Mouse (Mus musculus): ENCODE results near the gene Ly6g6d.
"Not testable (repeated sequence)": the region's sequence is repeated elsewhere in the genome, so short reads cannot be mapped to it uniquely, and the experiment has no call there.

Gene Ly6g6d

GRCm38 (mm10) chr17:35047688-35048087 is 30.2 kb downstream of the Ly6g6d start:
- DNase-seq, result no peak

- peak; percentile 95 for DNase-seq
Measured at GRCm38 (mm10) chr17:35046681-35047455, 31.0 kb downstream of the Ly6g6d start, which contains the start of gene Msh5. Gene Msh5, minus strand, starts transcription at chr17:35046745.

- DNase-seq, result no peak
Measured at GRCm38 (mm10) chr17:35045807-35046680, 31.8 kb downstream of the Ly6g6d start.

GRCm38 (mm10) chr17:35044904-35045806 is 32.7 kb downstream of the Ly6g6d start:
- no peak for DNase-seq

- no peak for DNase-seq
Measured at GRCm38 (mm10) chr17:35043794-35044193, 34.1 kb downstream of the Ly6g6d start.

- DNase-seq, result no peak
Measured at GRCm38 (mm10) chr17:35039121-35039873, 38.6 kb downstream of the Ly6g6d start.

GRCm38 (mm10) chr17:35034896-35035295 is 43.0 kb downstream of the Ly6g6d start:
- DNase-seq, result no peak

GRCm38 (mm10) chr17:35033703-35034102 is 44.2 kb downstream of the Ly6g6d start:
- not testable (repeated sequence) for DNase-seq

- no peak for DNase-seq
Measured at GRCm38 (mm10) chr17:35032323-35032870, 45.5 kb downstream of the Ly6g6d start.

GRCm38 (mm10) chr17:35031880-35032279 is 46.0 kb downstream of the Ly6g6d start:
- DNase-seq, result no peak

- no peak for DNase-seq
Measured at GRCm38 (mm10) chr17:35031272-35031671, 46.6 kb downstream of the Ly6g6d start.

GRCm38 (mm10) chr17:35029691-35030532 is 48.0 kb downstream of the Ly6g6d start:
- peak in 1 of 2 experiments; percentile 18 for DNase-seq

GRCm38 (mm10) chr17:35028315-35028714 is 49.5 kb downstream of the Ly6g6d start:
- no peak for DNase-seq

- DNase-seq, result peak in 1 of 2 experiments; percentile 30
Measured at GRCm38 (mm10) chr17:35027277-35028068, 50.4 kb downstream of the Ly6g6d start, which contains the start of gene Sapcd1. Gene Sapcd1, minus strand, starts transcription at chr17:35028016.

- no peak for DNase-seq
Measured at GRCm38 (mm10) chr17:35026206-35026605, 51.7 kb downstream of the Ly6g6d start.

GRCm38 (mm10) chr17:35024691-35025488 is 53.0 kb downstream of the Ly6g6d start:
- DNase-seq, result no peak

- DNase-seq, result no peak
Measured at GRCm38 (mm10) chr17:35024261-35024660, 53.6 kb downstream of the Ly6g6d start.

- no peak for DNase-seq
Measured at GRCm38 (mm10) chr17:35023756-35024155, 54.1 kb downstream of the Ly6g6d start.

GRCm38 (mm10) chr17:35023221-35023620 is 54.6 kb downstream of the Ly6g6d start:
- DNase-seq, result no peak
